9 mouse cellular contexts compared by ENCODE assay signal in the genomic region with DNA sequence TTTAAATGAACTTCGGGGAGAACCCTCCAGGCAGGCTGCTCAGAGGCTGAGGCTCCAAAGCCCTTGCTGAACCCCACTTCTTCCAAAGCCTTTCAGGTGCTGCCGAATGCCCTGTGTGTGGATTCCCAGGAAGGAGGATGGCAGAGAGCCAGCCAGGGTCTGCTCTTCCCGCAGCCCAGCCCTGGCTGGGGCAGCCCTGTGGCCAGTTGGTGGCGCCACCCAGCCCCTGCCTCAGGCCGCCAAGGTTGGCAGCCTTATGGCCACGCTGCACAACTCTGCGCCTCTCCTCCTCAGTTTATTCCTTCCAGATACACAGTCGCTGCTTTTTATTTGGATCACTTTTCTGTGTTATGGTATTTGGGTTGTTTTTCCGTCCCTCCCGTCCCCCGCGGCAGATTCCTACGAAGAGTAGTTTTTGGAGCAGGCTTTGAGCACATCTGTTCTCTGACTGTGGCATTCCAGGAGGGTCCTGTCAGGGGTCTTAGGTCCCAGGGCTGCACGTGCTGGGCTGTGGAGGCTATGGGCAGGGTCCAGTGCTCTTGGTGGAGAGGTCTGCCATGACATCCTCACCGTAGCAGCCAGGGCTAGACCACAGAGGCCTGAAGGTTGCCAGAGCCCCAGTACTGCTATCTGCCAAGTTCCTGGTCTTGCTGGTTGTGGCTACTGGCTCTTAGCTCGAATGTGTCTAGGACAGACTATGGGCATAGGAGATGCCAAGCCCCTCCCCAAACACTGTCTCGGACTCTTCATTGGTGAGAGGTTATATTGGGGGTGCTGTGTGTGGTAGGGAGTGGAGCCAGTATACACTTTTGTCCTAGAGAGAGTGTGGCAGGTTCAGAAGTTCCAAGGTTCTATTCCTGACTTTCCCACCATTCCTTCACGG.
DNase-seq lines count a peak whose midpoint lies in the region; ATAC-seq and TF ChIP-seq lines count a peak whose summit lies in the region.
"Had no signal": no experiment of that assay in that cellular context is flagged by ENCODE, and none has a peak within 500 bp of the region (broad histone marks: within the 10 kb centered on the region; RNA-seq: fewer than 3 reads in every experiment).

No protein-coding gene starts in this region.

- H3K4me1 ChIP-seq in MEL (ENCODE audit: control insufficient read depth in 1 of 2, insufficient read depth in 2 of 2, low read length in 2 of 2): peaks cover 12 to 21% of the 10 kb centered on the region in 2 experiments
- peaks cover 23% of the 10 kb centered on the region for H3K4me1 ChIP-seq in intestine, embryonic 15.5 days (replicated peaks)
- no peaks in the 10 kb centered on the region for H3K4me1 ChIP-seq in midbrain, embryonic 11.5 days (ENCODE audit: control insufficient read depth, insufficient read depth, low read length)

- TF ChIP-seq EP300 in MEL (IDR thresholded peaks at IDR 0.05; ENCODE audit: low read depth in 1 of 2, low read length in 2 of 2): no peak

- H3K27me3 ChIP-seq in MEL (ENCODE audit: control insufficient read depth in 1 of 2, insufficient read depth in 2 of 2, low read length in 2 of 2): no peaks in the 10 kb centered on the region
- no peaks in the 10 kb centered on the region for H3K27me3 ChIP-seq in intestine, embryonic 15.5 days (replicated peaks)
- no peaks in the 10 kb centered on the region for H3K27me3 ChIP-seq in midbrain, embryonic 11.5 days (ENCODE audit: control insufficient read depth, insufficient read depth, low read length)
- H3K27me3 ChIP-seq: heart, embryonic 12.5 days had no signal

- no peak for TF ChIP-seq RAD21 in MEL (IDR thresholded peaks at IDR 0.05; ENCODE audit: low read depth, low read length)

- no peak overlapping the region for H3K4me2 ChIP-seq in intestine, embryonic 15.5 days (replicated peaks)
- H3K4me2 ChIP-seq in midbrain, embryonic 11.5 days: no peak overlapping the region
- H3K4me2 ChIP-seq: heart, embryonic 12.5 days had no signal

- no peaks in the 10 kb centered on the region for H3K9me3 ChIP-seq in MEL (replicated peaks; ENCODE audit: insufficient read depth, low read length)
- no peaks in the 10 kb centered on the region for H3K9me3 ChIP-seq in intestine, embryonic 15.5 days
- H3K9me3 ChIP-seq in midbrain, embryonic 11.5 days (ENCODE audit: control insufficient read depth, low read length): no peaks in the 10 kb centered on the region
- H3K9me3 ChIP-seq: heart, embryonic 12.5 days had no signal

- H3K79me2 ChIP-seq in MEL (ENCODE audit: control insufficient read depth, insufficient read depth, low read length, poor library complexity): no peaks in the 10 kb centered on the region

- TF ChIP-seq POLR2A in MEL (IDR thresholded peaks at IDR 0.05; ENCODE audit: control insufficient read depth in 1 of 2, insufficient read depth in 1 of 2, low read depth in 1 of 2, low read length in 2 of 2, poor library complexity in 1 of 2): no peak

- WGBS in intestine, embryonic 15.5 days: 46% methylated on average over 18 of the region's 18 CpGs
- WGBS in midbrain, embryonic 11.5 days: 51% methylated on average over 18 of the region's 18 CpGs

- no peak overlapping the region for H3K27ac ChIP-seq in layer of hippocampus, adult 2 months
- H3K27ac ChIP-seq in MEL (ENCODE audit: control insufficient read depth, low read depth, low read length): no peak overlapping the region
- H3K27ac ChIP-seq in intestine, embryonic 15.5 days: no peak overlapping the region
- H3K27ac ChIP-seq in midbrain, embryonic 11.5 days (ENCODE audit: low read depth, low read length): no peak overlapping the region

- TF ChIP-seq CTCF in layer of hippocampus, adult 2 months (conservative IDR thresholded peaks at IDR 0.05): peak; percentile 59
- peak; percentile 5 to 46 (median 30); a peak in 4 of 6 replicates for TF ChIP-seq CTCF in MEL (IDR thresholded peaks at IDR 0.05 in 2 of 3, conservative IDR thresholded peaks at IDR 0.05 in 1 of 3; ENCODE audit: control insufficient read depth in 1 of 3, insufficient read depth in 1 of 3, low read depth in 2 of 3, low read length in 3 of 3, poor library complexity in 1 of 3, severe bottlenecking in 1 of 3)

- H3K4me3 ChIP-seq in layer of hippocampus, adult 2 months: no peak overlapping the region
- no peak overlapping the region for H3K4me3 ChIP-seq in MEL (ENCODE audit: control insufficient read depth in 1 of 2, insufficient read depth in 1 of 2, low read depth in 2 of 2, low read length in 2 of 2)
- H3K4me3 ChIP-seq in intestine, embryonic 15.5 days (replicated peaks): no peak overlapping the region
- no peak overlapping the region for H3K4me3 ChIP-seq in midbrain, embryonic 11.5 days (ENCODE audit: low read depth, low read length)
- H3K4me3 ChIP-seq: heart, embryonic 12.5 days had no signal

- no peak overlapping the region for H3K9ac ChIP-seq in MEL (ENCODE audit: control insufficient read depth, low read depth, low read length, poor library complexity, severe bottlenecking)
- no peak overlapping the region for H3K9ac ChIP-seq in intestine, embryonic 15.5 days
- H3K9ac ChIP-seq in midbrain, embryonic 11.5 days (ENCODE audit: low read length): no peak overlapping the region
- H3K9ac ChIP-seq: heart, embryonic 12.5 days had no signal

- peak; percentile 16 for DNase-seq in adrenal gland, postnatal 25 days
- no peak for DNase-seq in adrenal gland, postnatal 36 days
- no peak for DNase-seq in layer of hippocampus, adult 2 months (ENCODE audit: low spot score in 2 of 2)
- DNase-seq in layer of hippocampus, postnatal 36 days: no peak
- DNase-seq in MEL (ENCODE audit: low read depth, low spot score): no peak
- DNase-seq in urinary bladder, postnatal 36 days (ENCODE audit: low spot score in 2 of 2): no peak
- DNase-seq in midbrain, embryonic 11.5 days (ENCODE audit: low spot score, missing footprints): no peak

- peak; percentile 44 for ATAC-seq in intestine, embryonic 15.5 days
- ATAC-seq in midbrain, embryonic 11.5 days (ENCODE audit: low FRiP score): no peak

- H3K36me3 ChIP-seq in MEL (ENCODE audit: control insufficient read depth in 1 of 2, insufficient read depth in 2 of 2, low read length in 2 of 2): peaks cover 0 to 20% of the 10 kb centered on the region in 2 experiments; a peak in 2 of 4 replicates
- H3K36me3 ChIP-seq in intestine, embryonic 15.5 days: no peaks in the 10 kb centered on the region
- no peaks in the 10 kb centered on the region for H3K36me3 ChIP-seq in midbrain, embryonic 11.5 days (ENCODE audit: control insufficient read depth, insufficient read depth, low read length)
- H3K36me3 ChIP-seq: heart, embryonic 12.5 days had no signal

TF ChIP-seq in MEL, 35 proteins besides CTCF, POLR2A, EP300 and RAD21:
- TF ChIP-seq TCF12 (IDR thresholded peaks at IDR 0.05; ENCODE audit: low read depth, low read length): no peak
- no peak for TF ChIP-seq MEF2A (IDR thresholded peaks at IDR 0.05; ENCODE audit: extremely low read depth, insufficient replicate concordance, low read depth, low read length, poor library complexity, severe bottlenecking)
- TF ChIP-seq MYC (IDR thresholded peaks at IDR 0.05; ENCODE audit: low read depth, low read length): no peak
- TF ChIP-seq HCFC1 (IDR thresholded peaks at IDR 0.05; ENCODE audit: low read depth, low read length): no peak
- no peak for TF ChIP-seq ZC3H11A (IDR thresholded peaks at IDR 0.05; ENCODE audit: low read depth, low read length)
- no peak for TF ChIP-seq BHLHE40 (IDR thresholded peaks at IDR 0.05; ENCODE audit: borderline replicate concordance, low read depth, low read length)
- no peak for TF ChIP-seq GATA1 (IDR thresholded peaks at IDR 0.05; ENCODE audit: low read depth, low read length)
- TF ChIP-seq NELFE (IDR thresholded peaks at IDR 0.05; ENCODE audit: low read depth, low read length): no peak
- no peak for TF ChIP-seq TAL1 (IDR thresholded peaks at IDR 0.05; ENCODE audit: low read length)
- TF ChIP-seq TBP (IDR thresholded peaks at IDR 0.05; ENCODE audit: low read depth, low read length): no peak
